Mouse (Mus musculus): ENCODE data around the gene Foxn3.
"Not testable (repeated sequence)": the region's sequence is repeated elsewhere in the genome, so short reads cannot be mapped to it uniquely, and the experiment has no call there.

Gene Foxn3

DNA sequence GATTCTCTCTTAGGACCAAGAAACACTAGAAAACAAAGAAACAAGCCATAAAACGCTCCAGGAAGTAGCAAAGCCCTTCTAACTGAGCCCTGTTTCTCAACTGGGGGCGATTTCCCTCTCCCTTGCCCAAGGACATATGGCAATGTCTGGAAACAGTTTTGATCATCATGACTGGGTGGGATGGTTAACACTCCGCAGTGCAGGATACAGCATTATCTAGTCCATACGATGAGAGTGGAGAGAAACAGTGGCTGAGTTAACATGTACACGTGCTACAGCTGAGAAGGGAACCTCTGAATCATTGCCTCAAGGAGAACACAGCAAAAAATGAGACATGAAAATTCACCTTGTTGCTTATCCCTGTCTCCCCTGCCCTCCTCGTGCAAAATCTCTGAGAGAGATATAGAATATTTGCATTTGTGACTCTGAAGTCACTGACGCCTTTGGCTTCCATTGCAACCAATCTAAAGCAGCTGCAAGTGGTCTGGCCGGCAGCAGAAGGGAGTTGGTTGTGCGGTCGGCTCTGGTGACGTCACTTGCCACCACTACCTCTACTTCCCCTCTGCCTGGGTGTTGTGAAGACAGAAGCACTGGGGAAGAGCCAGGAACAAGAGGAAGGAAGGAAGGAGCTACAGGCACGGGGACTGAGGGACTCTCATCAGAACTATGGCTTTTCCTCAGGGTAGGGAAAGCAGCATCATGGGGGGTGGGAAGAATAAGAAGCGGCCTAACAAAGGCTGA, 338.3 kb downstream of the Foxn3 start:
- DNase-seq (ENCODE audit: low spot score in 2 of 2) = peak in 1 of 2 experiments; percentile 17

DNA sequence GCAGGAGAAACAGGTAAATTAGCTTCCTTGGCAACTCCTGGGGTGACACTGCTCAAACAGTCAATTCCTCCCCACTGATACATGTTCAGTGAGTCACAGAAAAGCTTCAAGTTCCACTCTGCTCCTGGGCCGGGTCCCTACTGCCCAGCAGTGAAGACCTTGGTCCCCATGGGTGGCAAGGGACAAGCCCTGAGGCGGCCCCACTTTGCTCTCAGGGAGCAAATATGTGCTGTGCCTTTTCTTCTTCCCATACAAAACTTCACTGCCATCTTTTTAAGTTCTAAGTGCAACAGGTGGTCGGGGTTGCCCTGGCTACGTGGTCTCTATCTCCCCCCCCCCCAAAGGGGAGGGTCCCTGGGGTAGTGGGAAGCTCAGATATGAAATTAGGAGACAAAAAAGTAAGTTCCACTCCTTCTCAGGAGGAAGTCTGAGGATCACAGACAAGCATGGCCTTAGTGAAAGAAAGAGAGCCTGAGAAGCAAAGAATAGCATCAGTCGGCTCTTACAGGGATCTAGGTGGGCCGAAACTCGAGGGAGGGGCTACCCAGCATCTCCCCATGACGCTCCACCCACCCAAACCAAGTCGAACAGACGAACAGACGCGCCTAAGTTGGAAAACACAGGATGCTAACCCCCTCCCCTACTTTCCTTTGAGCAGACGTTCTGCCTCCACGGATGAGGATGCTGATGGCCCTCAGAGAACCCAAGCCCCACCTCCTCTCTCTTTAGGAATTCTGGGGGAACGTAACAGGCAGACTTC, 342.1 kb downstream of the Foxn3 start:
- DNase-seq (ENCODE audit: low spot score in 2 of 2) = no peak

DNA sequence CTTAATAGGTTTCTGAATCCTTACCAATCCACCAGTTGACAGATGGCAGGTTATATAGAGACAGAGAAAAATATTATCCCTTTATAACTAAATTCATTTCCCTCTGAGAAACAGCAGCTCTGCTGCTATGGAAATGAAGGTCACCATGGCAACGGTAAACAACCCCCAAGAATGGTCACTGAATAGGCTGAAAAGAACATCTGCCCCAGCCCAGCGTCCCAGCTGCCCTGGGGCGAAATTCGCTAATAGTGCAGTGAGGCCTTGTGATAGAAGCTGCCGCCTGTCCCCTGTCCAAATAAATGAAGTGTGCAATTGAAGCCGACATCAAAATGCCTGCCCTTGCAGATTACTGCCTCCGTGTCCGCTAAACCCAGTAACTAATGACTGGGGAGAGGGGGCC, 343.0 kb downstream of the Foxn3 start:
- DNase-seq (ENCODE audit: low spot score in 2 of 2) = no peak

DNA sequence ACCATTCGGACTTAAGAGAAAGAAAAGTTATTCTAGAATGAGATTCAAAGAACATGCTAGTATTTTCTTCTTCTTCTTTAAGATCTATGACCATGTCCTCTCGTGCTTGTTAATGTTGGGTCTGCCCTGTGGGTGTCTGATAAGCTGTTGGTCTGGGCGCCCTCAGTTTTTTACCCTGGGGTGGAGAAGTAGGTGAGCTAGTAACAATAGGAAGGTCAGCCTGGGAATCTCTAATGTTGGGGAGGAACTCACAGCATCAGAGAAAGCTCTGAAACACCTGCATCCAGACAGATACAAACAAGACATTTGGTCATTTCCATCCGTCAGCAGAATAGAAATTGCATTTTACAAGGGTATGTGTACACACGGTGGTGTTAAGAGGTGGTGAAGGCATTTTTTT, 343.6 kb downstream of the Foxn3 start:
- DNase-seq (ENCODE audit: low spot score in 2 of 2) = no peak

DNA sequence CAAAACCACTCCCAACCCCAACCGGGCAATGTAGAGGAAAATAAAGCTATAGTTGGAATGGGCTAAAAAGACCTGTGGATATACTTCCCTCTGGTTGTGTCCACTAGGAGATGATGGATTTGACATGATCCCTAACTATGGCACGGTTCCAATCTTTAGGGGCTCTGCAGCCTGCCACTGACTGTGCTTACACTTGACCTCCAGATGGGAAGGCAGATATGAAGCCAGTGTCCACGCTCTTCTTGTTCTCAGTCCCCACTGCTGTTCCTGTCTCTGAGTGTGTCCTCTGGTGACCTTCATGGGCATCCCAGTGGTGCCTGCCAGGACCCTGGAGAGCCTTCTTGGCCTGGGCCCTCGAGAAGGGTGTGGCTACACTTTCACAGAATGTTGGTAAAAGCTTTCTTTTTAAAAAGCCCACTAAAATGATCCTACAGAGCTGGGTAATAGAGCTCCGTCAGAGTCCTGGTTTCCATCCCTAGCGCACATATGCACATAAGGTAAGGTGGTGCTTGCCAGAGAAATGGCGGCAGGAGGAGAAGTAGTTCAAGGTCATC, 346.2 kb downstream of the Foxn3 start:
- DNase-seq (ENCODE audit: low spot score in 2 of 2) = no peak

DNA sequence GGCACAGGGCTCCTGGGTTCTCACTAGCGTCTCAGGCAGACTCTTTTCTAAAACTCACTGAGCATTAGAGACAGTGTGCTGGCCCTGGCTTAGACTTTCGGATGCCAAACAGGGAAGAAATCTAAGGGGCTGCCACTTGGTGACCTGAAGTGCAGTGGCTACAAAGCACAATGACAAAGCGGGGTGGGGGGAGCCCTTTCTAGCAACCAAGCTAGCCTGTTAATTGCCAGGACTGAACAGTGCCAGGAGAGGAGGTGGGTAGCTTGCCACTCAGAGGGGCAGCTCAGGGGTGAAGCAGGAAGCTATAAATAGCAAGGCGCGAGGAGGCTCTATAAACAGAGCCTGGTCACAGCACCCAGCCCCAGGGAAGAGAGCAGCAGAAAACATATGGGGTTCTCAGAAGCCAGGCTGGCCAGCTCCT, 347.0 kb downstream of the Foxn3 start:
- DNase-seq (ENCODE audit: low spot score in 2 of 2) = no peak

DNA sequence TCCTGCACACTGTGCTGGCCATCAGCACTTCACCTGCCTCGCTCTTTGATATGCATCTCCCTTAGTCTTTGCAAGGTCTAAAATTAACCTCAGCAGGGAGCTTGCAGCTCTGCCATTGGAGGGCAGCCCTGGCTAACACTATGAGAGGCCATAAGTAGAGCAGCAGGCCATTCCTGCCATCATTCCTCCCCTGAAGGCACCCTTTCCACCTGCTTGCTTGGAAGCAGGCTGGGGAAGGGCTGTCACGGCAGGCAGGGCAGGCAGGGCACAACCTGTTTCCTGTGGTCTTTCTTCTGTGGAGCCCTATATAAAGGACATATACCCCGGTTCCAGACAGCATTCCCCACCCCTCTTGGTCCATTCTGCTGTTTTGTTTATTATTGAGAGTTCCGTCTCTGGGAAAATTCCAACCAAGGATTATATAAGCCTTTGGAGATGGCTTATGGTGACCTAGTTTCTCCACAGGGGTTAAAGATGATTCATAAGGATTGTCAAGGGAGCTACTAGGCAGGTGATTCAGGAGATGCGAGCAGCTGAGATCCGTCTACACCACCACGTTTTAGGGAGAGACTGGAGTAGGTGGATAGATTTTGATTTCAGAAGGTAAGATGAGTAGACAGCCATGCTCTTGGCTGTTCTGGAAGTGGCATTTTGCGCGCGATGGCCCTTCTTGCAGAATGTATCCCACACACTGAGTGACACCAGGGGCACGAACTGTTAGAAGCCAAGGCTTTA, 347.7 kb downstream of the Foxn3 start:
- no peak for DNase-seq (ENCODE audit: low spot score in 2 of 2)

DNA sequence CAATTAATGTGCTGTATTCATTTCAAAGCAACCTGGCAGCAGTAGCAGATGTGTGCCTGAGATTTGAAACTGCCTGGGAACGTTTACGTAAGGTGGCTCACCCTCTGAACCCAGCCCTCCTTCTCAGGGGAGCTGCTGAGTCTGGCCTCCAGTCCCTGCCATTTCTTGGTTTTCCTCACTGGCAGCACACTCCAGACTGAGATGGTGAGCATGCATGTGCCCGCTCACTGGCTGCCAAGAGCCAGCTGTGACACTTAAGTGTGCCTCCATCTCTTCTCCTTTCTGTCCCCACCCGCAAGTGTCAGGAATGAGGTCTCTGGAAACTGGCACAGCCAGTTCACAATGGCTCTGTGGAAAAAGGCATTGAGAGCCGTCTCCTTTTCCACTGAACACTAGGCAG, 349.3 kb downstream of the Foxn3 start:
- no peak for DNase-seq (ENCODE audit: low spot score in 2 of 2)

DNA sequence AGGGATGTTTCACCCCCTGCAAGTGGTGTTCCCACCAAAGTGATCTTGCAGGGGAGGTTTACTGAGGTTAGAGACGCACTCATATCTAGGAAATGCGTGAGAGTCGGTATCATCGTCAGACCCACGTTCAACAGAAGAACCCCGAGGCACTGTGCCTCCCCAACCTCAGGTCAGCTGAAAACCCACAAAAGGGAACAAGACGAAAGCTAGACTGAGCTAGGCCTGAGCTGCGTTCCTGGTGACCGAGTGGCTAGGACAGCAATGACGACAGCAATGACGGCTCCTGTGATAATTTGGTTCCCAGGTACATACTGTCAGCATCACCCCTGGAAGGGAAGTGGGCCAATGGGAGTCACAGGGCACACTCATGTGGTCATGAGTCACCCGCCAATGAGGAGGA, 350.2 kb downstream of the Foxn3 start:
- no peak for DNase-seq (ENCODE audit: low spot score in 2 of 2)

DNA sequence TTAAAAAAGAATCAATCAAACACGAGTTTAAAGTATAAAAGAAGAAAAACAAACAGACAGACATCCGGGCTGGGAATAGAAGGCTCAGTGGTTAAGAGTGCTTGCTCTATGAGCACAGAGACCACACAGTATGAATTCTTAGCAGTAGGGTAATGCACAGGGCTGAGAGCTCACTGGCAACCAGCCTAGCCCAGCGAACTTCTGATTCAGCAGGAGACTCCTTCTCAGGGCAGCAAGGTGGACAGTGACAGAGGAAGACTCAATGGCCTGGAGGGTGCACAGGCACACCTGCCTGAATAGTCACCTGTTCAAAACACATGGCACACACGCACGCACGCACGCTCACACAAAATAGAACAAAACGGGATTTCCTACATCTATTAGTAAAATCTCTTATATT, 353.6 kb downstream of the Foxn3 start:
- no peak for DNase-seq (ENCODE audit: low spot score in 2 of 2)

DNA sequence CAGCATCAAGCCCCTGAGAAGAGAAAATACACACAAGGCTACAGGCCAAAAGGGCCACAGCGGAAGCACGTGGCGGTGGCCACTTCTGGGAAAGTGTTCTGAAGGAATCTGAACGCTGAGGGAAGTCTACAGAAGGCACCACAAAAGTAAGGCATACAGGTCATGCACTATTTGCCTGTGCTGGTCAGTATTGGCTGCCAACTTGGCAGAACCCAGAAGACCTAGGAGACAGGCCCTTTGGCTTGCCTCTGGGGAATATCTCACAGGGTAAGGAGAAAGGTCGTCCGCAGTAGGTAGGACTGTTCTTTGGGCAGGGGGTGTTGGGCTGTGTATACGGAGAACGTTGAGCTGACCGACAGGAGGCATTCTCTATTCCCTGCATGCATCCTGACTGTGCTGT, 355.1 kb downstream of the Foxn3 start:
- DNase-seq (ENCODE audit: low spot score in 2 of 2) = no peak

DNA sequence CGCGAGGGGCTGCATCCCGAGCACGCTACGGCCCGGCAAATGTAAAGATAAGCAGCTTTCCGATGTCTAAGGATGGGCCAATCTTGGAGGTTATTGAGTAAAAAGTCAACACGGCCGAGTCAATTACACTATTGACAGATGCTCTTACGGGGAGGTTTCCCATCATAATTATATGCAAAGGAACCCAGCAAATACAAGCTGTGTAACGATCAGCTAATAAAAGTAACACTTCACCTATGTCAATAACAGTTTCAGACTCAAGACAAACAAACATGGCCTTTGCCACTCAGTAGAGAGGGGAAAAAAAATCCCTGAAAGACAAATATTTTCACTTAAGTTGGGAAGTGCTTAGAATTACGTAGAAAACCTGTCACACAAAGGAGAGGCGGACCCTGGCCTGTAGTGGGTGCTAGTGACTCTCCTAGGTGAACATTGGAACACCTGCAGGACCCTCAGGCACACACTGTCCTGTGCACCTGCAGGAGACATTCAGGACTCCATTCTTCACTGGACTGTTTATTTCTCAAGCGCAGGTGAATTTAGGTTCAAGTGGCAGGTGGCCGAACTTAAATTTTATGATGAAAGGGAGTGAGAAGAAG, 356.3 kb downstream of the Foxn3 start:
- peak in 1 of 2 experiments; percentile 11 for DNase-seq (ENCODE audit: low spot score in 2 of 2)

DNA sequence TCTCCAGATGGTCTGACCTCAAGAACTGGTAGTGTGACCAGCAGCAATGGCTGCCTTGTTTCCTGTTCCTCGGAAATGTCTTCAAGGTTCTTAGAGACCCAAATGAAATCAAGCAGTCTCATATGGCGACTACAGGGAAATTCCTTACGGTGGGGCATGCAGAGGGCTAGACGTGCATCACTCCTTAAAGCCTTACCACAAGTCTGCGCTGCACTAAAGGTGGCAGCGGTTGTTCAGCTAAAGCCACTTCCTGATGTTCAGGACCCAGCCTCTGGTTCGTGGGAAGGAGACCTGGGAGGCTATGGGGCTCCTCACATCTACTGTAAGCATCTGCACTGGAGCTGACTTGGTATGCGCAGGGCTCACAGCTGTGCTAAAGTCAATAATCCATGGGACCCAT, 357.6 kb downstream of the Foxn3 start:
- DNase-seq (ENCODE audit: low spot score in 2 of 2) = no peak

DNA sequence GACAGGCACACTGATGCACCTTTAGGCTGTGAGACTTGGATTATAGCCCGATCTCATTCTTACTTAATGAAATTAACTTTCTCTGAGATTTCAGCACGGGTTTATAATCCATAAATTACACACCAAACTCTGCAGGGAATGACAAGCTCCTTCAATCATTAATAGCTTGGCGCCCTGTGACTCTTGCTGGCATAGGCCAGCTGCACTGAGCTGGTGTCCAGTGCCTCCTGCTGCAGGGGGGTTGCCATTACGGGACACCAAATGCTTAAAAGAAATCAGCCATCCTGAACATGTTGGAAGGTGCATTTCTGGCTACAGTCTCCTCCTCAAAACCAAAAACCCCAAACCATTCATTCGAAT, 364.3 kb downstream of the Foxn3 start:
- DNase-seq (ENCODE audit: low spot score in 2 of 2) = no peak

DNA sequence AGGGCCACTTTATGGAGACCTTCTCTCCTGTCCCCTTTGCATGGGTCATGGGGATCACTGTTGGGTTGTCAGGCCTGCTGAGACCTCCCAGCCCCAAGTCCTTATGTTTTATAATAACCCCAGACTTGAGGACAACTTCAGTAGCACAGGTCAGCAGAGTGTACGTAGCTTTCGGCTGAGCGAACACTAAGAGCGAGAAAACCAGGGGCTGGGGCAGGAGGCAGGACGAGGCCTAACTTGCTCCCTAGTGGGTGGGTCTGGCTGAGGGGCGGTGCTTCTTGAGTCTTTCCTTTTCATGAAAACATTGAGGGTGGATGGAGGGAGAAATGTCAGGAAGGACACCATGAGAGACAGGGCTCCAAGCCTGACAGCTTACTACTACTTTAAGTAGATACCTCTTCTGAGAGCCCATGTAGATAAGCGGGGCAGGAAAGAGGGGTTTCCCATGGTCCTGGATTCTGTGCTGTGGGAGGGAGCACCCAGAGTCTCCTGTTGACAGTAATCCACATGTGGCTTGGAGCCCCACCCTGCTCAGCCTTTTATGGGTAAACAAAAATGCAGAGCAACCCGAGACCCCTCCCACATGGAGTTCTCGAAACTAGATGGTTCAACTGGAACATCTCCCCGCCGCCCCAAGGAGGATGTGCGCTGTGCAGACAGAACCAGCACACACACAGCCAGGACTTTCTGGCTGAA, 364.8 kb downstream of the Foxn3 start:
- no peak for DNase-seq (ENCODE audit: low spot score in 2 of 2)

DNA sequence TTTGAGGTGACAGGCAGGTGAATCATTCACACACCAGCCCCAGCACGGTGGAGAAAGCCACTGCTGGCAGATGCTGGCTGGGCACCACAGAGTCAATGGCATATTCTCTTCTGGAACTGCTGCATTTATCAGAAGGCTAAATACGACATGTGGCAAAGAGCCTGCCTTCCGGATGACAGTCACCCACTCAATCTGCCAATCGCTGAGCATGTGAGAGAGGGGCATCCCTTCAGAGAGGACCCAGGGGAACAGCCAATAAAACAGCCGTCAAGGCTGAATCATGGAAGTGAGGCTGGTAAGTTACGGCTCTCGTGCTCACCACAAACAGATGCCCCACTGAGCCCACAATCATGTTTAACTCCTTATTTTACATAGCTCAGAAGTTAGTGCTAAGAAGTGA, 366.4 kb downstream of the Foxn3 start:
- no peak for DNase-seq (ENCODE audit: low spot score in 2 of 2)

DNA sequence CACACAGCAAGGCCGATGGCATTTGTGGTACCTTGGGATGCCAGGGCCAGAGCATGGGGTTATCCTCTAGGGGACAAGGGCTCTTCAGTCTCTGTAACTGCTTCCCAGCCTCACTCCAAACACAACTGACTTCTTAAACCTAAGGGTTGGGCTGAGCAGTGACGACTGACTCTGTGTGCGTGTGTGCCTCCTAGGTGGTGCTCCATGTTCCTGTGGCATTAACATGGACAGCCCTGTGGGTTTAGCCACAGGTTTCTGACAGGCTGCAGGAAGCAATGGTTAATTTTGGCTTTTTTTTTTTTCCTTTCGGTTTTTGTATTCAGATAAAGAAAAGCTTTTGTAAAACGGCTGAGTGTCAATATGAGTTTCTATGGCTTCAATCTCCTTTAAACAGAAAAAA, 367.7 kb downstream of the Foxn3 start:
- no peak for DNase-seq (ENCODE audit: low spot score in 2 of 2)

DNA sequence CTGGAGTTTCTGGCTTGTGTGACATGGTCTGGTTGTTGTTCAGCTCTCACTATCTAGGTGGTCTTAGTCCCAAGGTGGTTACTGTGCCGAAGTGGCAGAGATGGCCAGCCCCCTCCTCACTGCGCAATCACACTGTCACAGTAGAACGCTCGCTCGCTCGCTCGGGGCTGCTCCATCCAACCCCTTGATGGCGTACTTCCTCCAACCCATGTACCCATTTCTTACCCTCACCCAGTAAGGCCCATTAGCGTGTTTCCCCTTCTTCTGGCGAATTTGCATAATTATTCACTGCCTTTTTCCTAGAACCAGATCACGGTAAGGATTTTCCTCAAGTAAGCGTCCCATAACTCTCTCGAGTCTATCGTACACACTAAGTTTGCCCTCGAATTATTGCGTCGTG, 369.3 kb downstream of the Foxn3 start:
- not testable (repeated sequence) for DNase-seq (ENCODE audit: low spot score in 2 of 2)

DNA sequence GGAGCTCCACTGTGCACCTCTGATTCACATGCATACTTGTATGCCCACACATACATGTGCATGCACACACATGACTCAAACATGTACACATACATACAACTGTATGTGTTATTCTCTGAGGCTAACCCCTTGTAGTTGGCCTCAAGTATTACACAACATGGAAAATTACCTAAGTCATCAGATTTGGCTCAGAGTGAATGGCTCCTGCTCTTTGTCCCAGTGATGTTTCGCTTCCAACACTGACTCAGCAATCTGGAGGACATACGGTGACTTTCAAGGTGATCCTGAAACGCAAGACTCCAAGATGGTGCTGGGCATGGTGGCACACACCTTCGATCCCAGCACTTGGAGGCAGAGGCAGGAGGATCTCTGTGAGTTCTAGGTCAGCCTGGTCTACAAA, 375.7 kb downstream of the Foxn3 start:
- no peak for DNase-seq (ENCODE audit: low spot score in 2 of 2)

DNA sequence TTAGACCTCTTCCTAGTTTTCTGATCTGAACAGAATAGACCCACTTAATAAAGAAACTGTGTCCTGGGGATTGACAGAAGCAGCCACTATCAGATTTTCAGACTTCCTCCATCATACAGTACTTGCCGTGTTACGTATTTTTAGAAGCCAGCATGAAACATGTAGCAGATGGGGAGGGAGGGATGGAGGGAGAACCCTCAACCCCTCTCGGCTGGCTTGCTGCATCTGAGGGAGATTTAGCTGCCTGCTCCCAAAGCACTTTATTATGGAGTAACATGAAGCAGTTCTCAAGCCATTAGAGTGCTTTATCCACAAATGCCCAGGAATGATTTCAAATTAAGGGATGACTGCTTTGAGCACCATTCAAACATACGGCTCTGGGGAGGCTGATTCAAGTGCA, 377.1 kb downstream of the Foxn3 start:
- DNase-seq (ENCODE audit: low spot score in 2 of 2) = no peak

DNA sequence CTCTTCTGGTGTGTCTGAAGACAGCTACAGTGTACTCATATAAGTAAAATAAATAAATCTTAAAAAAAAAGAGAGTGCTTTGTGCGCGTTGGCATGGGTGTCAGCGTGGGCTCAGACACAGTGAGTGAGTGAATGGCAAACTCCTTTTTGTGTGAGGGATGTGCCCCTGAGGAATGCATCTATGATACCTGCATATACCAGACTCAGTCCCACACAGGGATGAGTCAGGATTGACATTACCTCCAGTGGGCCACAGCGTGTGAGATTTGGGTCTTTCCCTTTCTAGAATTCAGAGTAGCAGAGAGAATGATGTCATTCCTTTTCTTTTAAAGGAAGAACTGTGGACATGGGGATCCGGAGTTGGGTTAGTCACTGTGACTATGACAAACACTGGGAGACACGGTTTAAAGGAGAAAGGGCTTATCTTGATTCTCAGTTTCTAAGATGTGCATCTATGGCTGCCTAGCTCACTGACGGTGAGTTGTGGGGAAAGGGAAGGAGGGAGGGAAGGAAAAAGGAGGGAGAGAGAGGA, 380.1 kb downstream of the Foxn3 start:
- DNase-seq (ENCODE audit: low spot score in 2 of 2) = no peak

Data from thymus, postnatal 10 days (tissue).